Mouse (Mus musculus) C2C12 (cell line): ENCODE data around the gene Mrc2. TPM values are rescaled to one million over a fixed set of nuclear protein-coding genes. Genes with fewer than 3 reads are reported as not detected.

Experiments
- H3K27me3 ChIP-seq: one replicate; pipeline ENCODE4 v1.6.1; 2011; ENCODE audit not compliant: control insufficient read depth, insufficient read depth, insufficient read length
- H3K36me3 ChIP-seq: one replicate; pipeline ENCODE4 v1.6.1; 2011; ENCODE audit not compliant: control insufficient read depth, insufficient read depth
- H3K4me3 ChIP-seq: one replicate; pipeline ENCODE4 v1.5.1; 2011; ENCODE audit warnings: mild to moderate bottlenecking, control low read depth; ENCODE audit not compliant: poor library complexity, insufficient read depth, severe bottlenecking
- H3K79me2 ChIP-seq: one replicate; pipeline ENCODE4 v1.6.1; 2011; ENCODE audit not compliant: control insufficient read depth, insufficient read depth
- H3K79me3 ChIP-seq: one replicate; pipeline ENCODE4 v1.6.1; 2011; ENCODE audit warnings: low read depth, control low read depth
- H3ac ChIP-seq: one replicate; pipeline ENCODE3; 2011; ENCODE audit warnings: low read depth; ENCODE audit not compliant: control insufficient read depth, insufficient read length
- CEBPB ChIP-seq: IDR thresholded peaks from one replicate; pipeline ENCODE4 v1.6.1; 2011; ENCODE audit warnings: low read depth, mild to moderate bottlenecking, control low read depth, moderate library complexity
- CTCF ChIP-seq: IDR thresholded peaks from one replicate; pipeline ENCODE4 v1.5.1; 2011; ENCODE audit not compliant: control insufficient read depth, insufficient read depth, insufficient read length
- FOSL1 ChIP-seq: IDR thresholded peaks from one replicate; pipeline ENCODE4 v1.8.0; 2011; ENCODE audit warnings: mild to moderate bottlenecking, low read length; ENCODE audit not compliant: poor library complexity, insufficient read depth, severe bottlenecking
- MAX ChIP-seq: IDR thresholded peaks from one replicate; pipeline ENCODE4 v1.6.1; 2011; ENCODE audit warnings: mild to moderate bottlenecking, control low read depth
- MYOD1 ChIP-seq: IDR thresholded peaks from one replicate; pipeline ENCODE4 v1.6.1; 2011; ENCODE audit warnings: low read depth; ENCODE audit not compliant: control insufficient read depth, insufficient read length
- MYOG ChIP-seq: IDR thresholded peaks from one replicate; pipeline ENCODE4 v1.6.1; 2011; ENCODE audit not compliant: control insufficient read depth, insufficient read length; ENCODE audit errors: extremely low read depth
- USF1 ChIP-seq: IDR thresholded peaks from one replicate; pipeline ENCODE4 v1.6.1; 2011; ENCODE audit warnings: low read depth, mild to moderate bottlenecking, control low read depth, moderate library complexity
- long read RNA-seq, 2 experiments: library from polyadenylated mRNA; unstranded; transcript quantifications; one replicate each; pipeline ENCODE4 v2.0.0; 2019 to 2020
- polyA plus RNA-seq: library from polyadenylated mRNA; unstranded; fragments of >200 nt; fragmentation: generic; extraction: Trizol; gene quantifications from one replicate; pipeline ENCODE4 v1.2.1, GENCODE M21; 2012; ENCODE audit warnings: missing spikeins

Gene Mrc2
- 28.7 TPM for polyA plus RNA-seq
- long read RNA-seq, experiment 1, partial matches to known transcripts: 32 of 34 reads
- long read RNA-seq, experiment 1, other reads (novel, unspliced or antisense): 2 of 34 reads
- long read RNA-seq, experiment 2, full-length matches to known transcripts: 22 of 48 reads
- long read RNA-seq, experiment 2, partial matches to known transcripts: 18 of 48 reads
- long read RNA-seq, experiment 2, other reads (novel, unspliced or antisense): 8 of 48 reads

DNA sequence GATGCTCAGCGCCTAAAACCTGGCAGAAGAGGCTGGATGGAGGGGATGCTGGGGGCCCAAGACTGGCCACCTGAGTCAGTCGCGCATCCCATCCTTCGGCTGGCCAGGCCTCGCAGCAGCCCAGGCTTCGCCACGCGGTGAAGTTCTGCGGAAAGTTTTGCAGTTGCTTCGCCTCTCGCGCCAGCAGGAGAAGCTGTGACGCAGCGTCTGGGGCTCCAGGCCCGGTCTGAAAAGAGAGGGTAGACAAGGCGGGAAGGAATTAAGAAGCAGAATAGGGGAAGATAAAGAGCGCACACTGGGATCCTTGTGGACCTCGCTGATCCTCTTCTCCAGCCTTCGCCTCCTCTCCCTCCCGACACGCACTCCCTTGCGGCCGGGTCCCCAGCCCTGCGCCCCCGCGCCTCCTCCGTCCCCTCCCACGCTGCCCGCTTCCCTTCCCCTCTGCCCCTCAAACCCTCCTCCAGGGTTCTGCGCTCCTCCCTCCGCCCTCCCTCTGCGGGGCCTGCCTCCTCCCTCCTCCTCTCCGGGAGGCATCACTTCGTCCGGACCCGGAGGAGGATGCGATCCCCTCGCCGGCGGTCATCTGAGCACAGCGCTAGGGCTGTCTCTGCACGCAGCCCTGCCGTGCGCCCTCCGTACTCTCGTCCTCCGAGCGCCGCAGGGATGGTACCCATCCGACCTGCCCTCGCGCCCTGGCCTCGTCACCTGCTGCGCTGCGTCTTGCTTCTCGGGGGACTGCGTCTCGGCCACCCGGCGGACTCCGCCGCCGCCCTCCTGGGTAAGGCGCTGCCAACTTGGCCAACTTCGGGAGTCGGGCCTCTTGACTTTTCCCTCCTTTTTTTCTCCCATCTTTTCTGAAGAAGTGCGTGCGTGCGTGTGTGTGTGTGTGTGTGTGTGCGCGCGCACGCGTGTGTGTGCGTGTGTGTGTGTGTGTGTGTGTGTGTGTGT, at the start of gene Mrc2:
TSS of gene Mrc2 (plus strand) at position 520 of the 948 bp plus-strand sequence.
- Histone ChIP-seq H3ac (peak within 1 kb of the TSS; percentile 62), H3K36me3 (peaks cover 8% of the 10 kb centered on the region), H3K27me3 (no peaks in the 10 kb centered on the region), H3K79me3 (peaks cover 42% of the 10 kb centered on the region), H3K4me3 (peak within 1 kb of the TSS; percentile 65), H3K79me2 (peaks cover 55% of the 10 kb centered on the region)
- TF ChIP-seq USF1 (no peak), MAX (peak; percentile 96), CEBPB (no peak), FOSL1 (no peak), MYOD1 (no peak)

DNA sequence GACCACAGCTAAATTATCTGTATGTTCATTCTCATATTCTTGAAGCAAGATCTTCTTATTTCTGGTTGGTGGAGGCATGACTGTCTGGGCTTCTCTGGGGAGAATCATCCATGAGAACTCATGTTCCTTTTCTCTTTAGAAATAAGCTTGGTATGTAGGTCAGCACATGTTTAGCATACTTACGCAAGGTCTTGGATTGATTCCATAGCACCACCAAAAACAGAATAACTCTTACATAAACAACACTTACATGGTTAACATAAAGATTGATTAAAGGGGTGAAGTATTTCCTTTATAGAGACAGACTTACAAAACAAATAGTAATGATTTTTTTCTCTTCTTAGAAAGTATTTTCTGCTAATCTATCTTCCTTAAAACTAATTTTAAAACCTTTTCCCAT, 46.1 kb upstream of the Mrc2 start:
- Histone ChIP-seq H3K27me3 (no peaks in the 10 kb centered on the region), H3K4me3 (no peak overlapping the region), H3K36me3 (peaks cover 91% of the 10 kb centered on the region), H3ac (no peak overlapping the region), H3K79me3 (no peaks in the 10 kb centered on the region), H3K79me2 (no peaks in the 10 kb centered on the region)
- TF ChIP-seq MYOD1: no peak
- TF ChIP-seq CEBPB: no peak
- no peak for TF ChIP-seq MYOG
- TF ChIP-seq MAX: no peak

DNA sequence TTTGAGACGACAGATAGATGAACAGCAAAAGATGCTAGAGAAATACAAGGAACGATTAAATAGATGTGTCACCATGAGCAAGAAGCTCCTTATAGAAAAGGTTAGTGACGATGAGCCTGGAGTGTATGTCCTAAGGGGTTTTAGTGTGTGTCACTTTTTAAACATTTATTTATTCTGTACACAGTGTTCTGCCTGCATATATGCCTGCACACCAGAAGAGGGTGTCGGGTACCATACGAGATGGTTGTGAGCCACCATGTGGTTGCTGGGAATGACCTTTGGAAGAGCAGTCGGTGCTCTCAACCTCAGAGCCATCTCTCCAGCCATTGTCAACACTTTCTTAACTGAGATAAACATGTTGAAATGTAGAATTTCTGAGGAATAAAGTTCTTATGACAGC, 45.7 kb upstream of the Mrc2 start:
- no peaks in the 10 kb centered on the region for H3K27me3 ChIP-seq
- TF ChIP-seq MYOD1 (no peak), MYOG (no peak), FOSL1 (no peak), CTCF (no peak), CEBPB (no peak), USF1 (no peak), MAX (no peak)
- H3K79me2 ChIP-seq: no peaks in the 10 kb centered on the region
- no peak overlapping the region for H3ac ChIP-seq
- no peak overlapping the region for H3K4me3 ChIP-seq
- peaks cover 91% of the 10 kb centered on the region for H3K36me3 ChIP-seq
- no peaks in the 10 kb centered on the region for H3K79me3 ChIP-seq

DNA sequence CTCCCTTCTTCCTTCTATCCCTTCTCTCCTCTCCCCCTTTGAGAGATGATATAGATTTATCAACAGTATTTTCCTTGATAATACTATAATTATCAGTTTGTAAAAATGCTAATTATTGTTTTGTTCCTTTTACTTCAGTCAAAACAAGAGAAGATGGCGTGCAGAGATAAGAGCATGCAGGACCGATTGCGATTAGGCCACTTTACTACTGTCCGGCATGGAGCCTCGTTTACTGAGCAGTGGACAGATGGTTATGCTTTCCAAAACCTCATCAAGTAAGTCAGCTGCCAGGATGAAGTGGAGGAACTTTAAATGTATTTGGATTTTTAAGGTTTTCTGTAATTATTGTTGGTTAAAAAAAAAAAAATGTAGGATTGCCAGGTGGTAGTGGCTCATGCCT, 45.1 kb upstream of the Mrc2 start:
- no peak overlapping the region for H3K4me3 ChIP-seq
- no peaks in the 10 kb centered on the region for H3K79me2 ChIP-seq
- H3K79me3 ChIP-seq: no peaks in the 10 kb centered on the region
- H3K36me3 ChIP-seq: peaks cover 90% of the 10 kb centered on the region
- no peak overlapping the region for H3ac ChIP-seq
- H3K27me3 ChIP-seq: no peaks in the 10 kb centered on the region
- TF ChIP-seq CEBPB: no peak
- no peak for TF ChIP-seq CTCF
- TF ChIP-seq MAX: no peak
- TF ChIP-seq USF1: no peak

DNA sequence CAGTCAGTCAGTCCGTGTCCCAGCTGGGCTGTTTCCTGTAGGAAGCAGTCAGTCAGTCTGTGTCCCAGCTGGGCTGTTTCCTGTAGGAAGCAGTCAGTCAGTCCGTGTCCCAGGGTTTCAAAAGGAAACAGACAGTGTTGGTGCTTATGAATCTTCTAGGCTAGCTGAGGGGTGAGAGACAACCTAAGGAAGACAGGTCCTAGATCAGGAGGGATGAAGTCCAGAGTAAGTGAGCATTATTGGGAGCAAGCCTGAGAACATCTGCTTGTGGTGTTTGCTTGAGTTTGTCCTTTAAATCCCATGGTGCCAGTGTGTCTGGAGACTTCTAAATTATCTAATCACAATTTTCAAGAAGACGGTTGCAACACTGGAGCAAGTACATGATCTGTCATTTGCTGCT, 32.7 kb upstream of the Mrc2 start:
- Histone ChIP-seq H3K36me3 (peaks cover 88% of the 10 kb centered on the region), H3K4me3 (no peak overlapping the region), H3K79me2 (no peaks in the 10 kb centered on the region), H3K27me3 (no peaks in the 10 kb centered on the region), H3ac (no peak overlapping the region), H3K79me3 (no peaks in the 10 kb centered on the region)
- TF ChIP-seq USF1: no peak
- no peak for TF ChIP-seq CTCF
- no peak for TF ChIP-seq MAX
- no peak for TF ChIP-seq FOSL1
- no peak for TF ChIP-seq MYOD1
- no peak for TF ChIP-seq CEBPB
- TF ChIP-seq MYOG: no peak
